Mouse (Mus musculus) forebrain, embryonic 16.5 days (tissue): ENCODE measurements around the gene Rasgrp3. TPM values are rescaled to one million over a fixed set of nuclear protein-coding genes. Genes with fewer than 3 reads are reported as not detected.

Source experiments
- ATAC-seq: fragments of 200-750 bp; cut with Nextera tagmentation; 2 replicates; pipeline ENCODE4 v1.8.0; 2017; ENCODE audit warnings: mild to moderate bottlenecking, moderate library complexity
- H3K27ac ChIP-seq: fragments of 300-500 bp; sonication (generic); 2 replicates; pipeline ENCODE4 v1.5.1; 2014; ENCODE audit warnings: low read length, control low read depth
- H3K27me3 ChIP-seq: fragments of 300-500 bp; sonication (generic); replicated peaks from 2 replicates; pipeline ENCODE4 v1.6.1; 2014; ENCODE audit warnings: low read length; ENCODE audit not compliant: control insufficient read depth, insufficient read depth
- H3K36me3 ChIP-seq: fragments of 300-500 bp; sonication (generic); 2 replicates; pipeline ENCODE4 v1.6.1; 2014; ENCODE audit not compliant: control insufficient read depth, insufficient read depth
- H3K4me1 ChIP-seq: fragments of 300-500 bp; sonication (generic); replicated peaks from 2 replicates; pipeline ENCODE4 v1.6.1; 2014; ENCODE audit warnings: low read length; ENCODE audit not compliant: control insufficient read depth, insufficient read depth
- H3K4me2 ChIP-seq: fragments of 300-500 bp; sonication (generic); 2 replicates; pipeline ENCODE4 v1.6.1; 2014; ENCODE audit warnings: mild to moderate bottlenecking, low read length, control low read depth
- H3K4me3 ChIP-seq: fragments of 300-500 bp; sonication (generic); replicated peaks from 2 replicates; pipeline ENCODE4 v1.5.1; 2014; ENCODE audit warnings: mild to moderate bottlenecking, low read length, control low read depth
- H3K9ac ChIP-seq: fragments of 300-500 bp; sonication (generic); replicated peaks from 2 replicates; pipeline ENCODE4 v1.6.1; 2014; ENCODE audit warnings: low read depth, low read length, control low read depth
- H3K9me3 ChIP-seq: fragments of 300-500 bp; sonication (generic); 2 replicates; pipeline ENCODE4 v1.6.1; 2016; ENCODE audit warnings: low read length; ENCODE audit not compliant: control insufficient read depth
- WGBS: fragments of 180-500 bp; shearing (Covaris S2); extraction: QIAGEN DNeasy Blood & Tissue Kit; methylation state at CpG from one replicate; pipeline ENCODE4 v1.1.7; 2014; 5-methylcytosine and 5-hydroxymethylcytosine counted together
- polyA plus RNA-seq: library from polyadenylated mRNA; unstranded; fragments of >200 nt; fragmentation: Nextera tagmentation; extraction: Ambion mirVana; gene quantifications from 2 replicates; pipeline ENCODE4 v1.2.1, GENCODE M21; 2015

The Rasgrp3 gene
- polyA plus RNA-seq, 1 experiment from 2014 or later = 4.9 TPM

- Histone ChIP-seq H3K4me2 (no peak overlapping the region), H3K27me3 (no peaks in the 10 kb centered on the region), H3K4me3 (no peak overlapping the region), H3K36me3 (no peaks in the 10 kb centered on the region), H3K9me3 (no peaks in the 10 kb centered on the region), H3K27ac (no peak overlapping the region), H3K9ac (no peak overlapping the region), H3K4me1 (no peaks in the 10 kb centered on the region)
- 92% methylated on average over 5 of the region's 5 CpGs for WGBS
- no peak for ATAC-seq
Observed at GRCm38 (mm10) chr17:75505053-75505452, 69.4 kb downstream of the Rasgrp3 start.

GRCm38 (mm10) chr17:75506097-75506675 lies 70.5 kb downstream of the Rasgrp3 start:
- no peaks in the 10 kb centered on the region for H3K4me1 ChIP-seq
- no peak overlapping the region for H3K9ac ChIP-seq
- no peaks in the 10 kb centered on the region for H3K9me3 ChIP-seq
- no peak overlapping the region for H3K27ac ChIP-seq
- WGBS = 89% methylated on average over 10 of the region's 10 CpGs
- H3K27me3 ChIP-seq = no peaks in the 10 kb centered on the region
- ATAC-seq = no peak
- H3K4me2 ChIP-seq = no peak overlapping the region
- no peaks in the 10 kb centered on the region for H3K36me3 ChIP-seq
- no peak overlapping the region for H3K4me3 ChIP-seq

- Histone ChIP-seq H3K36me3 (no peaks in the 10 kb centered on the region), H3K27me3 (no peaks in the 10 kb centered on the region), H3K4me1 (no peaks in the 10 kb centered on the region), H3K9me3 (no peaks in the 10 kb centered on the region), H3K9ac (no peak overlapping the region), H3K27ac (no peak overlapping the region), H3K4me2 (no peak overlapping the region), H3K4me3 (no peak overlapping the region)
- 85% methylated on average over 10 of the region's 10 CpGs for WGBS
- ATAC-seq = no peak
Observed at GRCm38 (mm10) chr17:75506708-75507641, 71.3 kb downstream of the Rasgrp3 start.

GRCm38 (mm10) chr17:75509257-75509656 lies 73.6 kb downstream of the Rasgrp3 start:
- no peak overlapping the region for H3K9ac ChIP-seq
- ATAC-seq = no peak
- H3K4me2 ChIP-seq = no peak overlapping the region
- 90% methylated on average over 5 of the region's 5 CpGs for WGBS
- H3K4me3 ChIP-seq = no peak overlapping the region
- H3K36me3 ChIP-seq = no peaks in the 10 kb centered on the region
- H3K27ac ChIP-seq = no peak overlapping the region
- no peaks in the 10 kb centered on the region for H3K9me3 ChIP-seq
- no peaks in the 10 kb centered on the region for H3K27me3 ChIP-seq
- H3K4me1 ChIP-seq = no peaks in the 10 kb centered on the region

GRCm38 (mm10) chr17:75516591-75516990 lies 80.9 kb downstream of the Rasgrp3 start:
- no peak overlapping the region for H3K4me3 ChIP-seq
- H3K4me1 ChIP-seq = no peaks in the 10 kb centered on the region
- H3K27me3 ChIP-seq = no peaks in the 10 kb centered on the region
- 81% methylated on average over 4 of the region's 4 CpGs for WGBS
- no peak overlapping the region for H3K4me2 ChIP-seq
- no peak for ATAC-seq
- H3K36me3 ChIP-seq = no peaks in the 10 kb centered on the region
- H3K27ac ChIP-seq = no peak overlapping the region
- H3K9me3 ChIP-seq = no peaks in the 10 kb centered on the region
- no peak overlapping the region for H3K9ac ChIP-seq

- H3K4me3 ChIP-seq = no peak overlapping the region
Observed at GRCm38 (mm10) chr17:75518181-75518901, 82.6 kb downstream of the Rasgrp3 start.

GRCm38 (mm10) chr17:75519239-75519900 lies 83.7 kb downstream of the Rasgrp3 start:
- ATAC-seq = no peak
- H3K9ac ChIP-seq = no peak overlapping the region
- no peaks in the 10 kb centered on the region for H3K4me1 ChIP-seq
- no peaks in the 10 kb centered on the region for H3K36me3 ChIP-seq
- no peak overlapping the region for H3K27ac ChIP-seq
- H3K4me2 ChIP-seq = no peak overlapping the region
- H3K4me3 ChIP-seq = no peak overlapping the region
- H3K27me3 ChIP-seq = no peaks in the 10 kb centered on the region
- WGBS = 77% methylated on average over 8 of the region's 8 CpGs
- no peaks in the 10 kb centered on the region for H3K9me3 ChIP-seq

More at GRCm38 (mm10) chr17:75518181-75518901, 82.6 kb downstream of the Rasgrp3 start:
- no peaks in the 10 kb centered on the region for H3K4me1 ChIP-seq
- ATAC-seq = no peak
- H3K9me3 ChIP-seq = no peaks in the 10 kb centered on the region
- WGBS = 64% methylated on average over 8 of the region's 8 CpGs
- H3K9ac ChIP-seq = no peak overlapping the region
- no peaks in the 10 kb centered on the region for H3K36me3 ChIP-seq
- H3K27ac ChIP-seq = no peak overlapping the region
- no peak overlapping the region for H3K4me2 ChIP-seq
- no peaks in the 10 kb centered on the region for H3K27me3 ChIP-seq

- ATAC-seq = no peak
- H3K27me3 ChIP-seq = no peaks in the 10 kb centered on the region
- no peak overlapping the region for H3K27ac ChIP-seq
- H3K4me3 ChIP-seq = no peak overlapping the region
- H3K4me2 ChIP-seq = no peak overlapping the region
- no peaks in the 10 kb centered on the region for H3K4me1 ChIP-seq
- H3K9me3 ChIP-seq = no peaks in the 10 kb centered on the region
- 10% methylated on average over 6 of the region's 6 CpGs for WGBS
- H3K9ac ChIP-seq = no peak overlapping the region
- H3K36me3 ChIP-seq = no peaks in the 10 kb centered on the region
Observed at GRCm38 (mm10) chr17:75521236-75521842, 85.6 kb downstream of the Rasgrp3 start.
